Mouse (Mus musculus): ENCODE measurements around the gene Gm42372. TPM values are rescaled to one million over a fixed set of nuclear protein-coding genes. Genes with fewer than 3 reads are reported as not detected.

Gene Gm42372
- polyA plus RNA-seq, 1 experiment from 2014 or later, result 0.59 TPM

- Histone ChIP-seq H3K4me3 (ENCODE audit: low read depth, low read length) (no peak overlapping the region), H3K4me2 (replicated peaks; ENCODE audit: low read depth, low read length) (no peak overlapping the region), H3K9me3 (ENCODE audit: control insufficient read depth, low read depth, low read length) (no peaks in the 10 kb centered on the region), H3K27ac (ENCODE audit: low read length) (no peak overlapping the region), H3K27me3 (ENCODE audit: control insufficient read depth, insufficient read depth, low read length) (no peaks in the 10 kb centered on the region), H3K36me3 (ENCODE audit: control insufficient read depth, insufficient read depth, low read length) (peaks cover 84% of the 10 kb centered on the region), H3K9ac (replicated peaks; ENCODE audit: low read depth, low read length) (no peak overlapping the region), H3K4me1 (ENCODE audit: control insufficient read depth, insufficient read depth, low read length) (no peaks in the 10 kb centered on the region)
- ATAC-seq (ENCODE audit: insufficient number of reproducible peaks, insufficient read depth, low FRiP score, low read depth), result no peak
- WGBS, result 81% methylated on average over 4 of the region's 4 CpGs
Observed at GRCm38 (mm10) chr7:17007300-17007699, 24.4 kb downstream of the Gm42372 start.

- Histone ChIP-seq H3K9ac (replicated peaks; ENCODE audit: low read depth, low read length) (no peak overlapping the region), H3K27me3 (ENCODE audit: control insufficient read depth, insufficient read depth, low read length) (no peaks in the 10 kb centered on the region), H3K4me1 (ENCODE audit: control insufficient read depth, insufficient read depth, low read length) (no peaks in the 10 kb centered on the region), H3K36me3 (ENCODE audit: control insufficient read depth, insufficient read depth, low read length) (peaks cover 87% of the 10 kb centered on the region), H3K4me3 (ENCODE audit: low read depth, low read length) (no peak overlapping the region), H3K9me3 (ENCODE audit: control insufficient read depth, low read depth, low read length) (no peaks in the 10 kb centered on the region), H3K4me2 (replicated peaks; ENCODE audit: low read depth, low read length) (no peak overlapping the region), H3K27ac (ENCODE audit: low read length) (no peak overlapping the region)
- WGBS, result 88% methylated on average over 16 of the region's 16 CpGs
- no peak for ATAC-seq (ENCODE audit: insufficient number of reproducible peaks, insufficient read depth, low FRiP score, low read depth)
Observed at GRCm38 (mm10) chr7:17009326-17010009, 26.6 kb downstream of the Gm42372 start.

- H3K4me2 ChIP-seq (replicated peaks; ENCODE audit: low read depth, low read length), result no peak overlapping the region
- H3K4me3 ChIP-seq (ENCODE audit: low read depth, low read length), result no peak overlapping the region
- H3K9me3 ChIP-seq (ENCODE audit: control insufficient read depth, low read depth, low read length), result no peaks in the 10 kb centered on the region
- H3K27ac ChIP-seq (ENCODE audit: low read length), result no peak overlapping the region
- no peaks in the 10 kb centered on the region for H3K27me3 ChIP-seq (ENCODE audit: control insufficient read depth, insufficient read depth, low read length)
- WGBS, result 93% methylated on average over 5 of the region's 5 CpGs
- H3K4me1 ChIP-seq (ENCODE audit: control insufficient read depth, insufficient read depth, low read length), result no peaks in the 10 kb centered on the region
- no peak for ATAC-seq (ENCODE audit: insufficient number of reproducible peaks, insufficient read depth, low FRiP score, low read depth)
- H3K9ac ChIP-seq (replicated peaks; ENCODE audit: low read depth, low read length), result no peak overlapping the region
- H3K36me3 ChIP-seq (ENCODE audit: control insufficient read depth, insufficient read depth, low read length), result peaks cover 88% of the 10 kb centered on the region
Observed at GRCm38 (mm10) chr7:17010010-17010347, 27.1 kb downstream of the Gm42372 start.

GRCm38 (mm10) chr7:17011909-17012590 is 29.2 kb downstream of the Gm42372 start:
- no peak overlapping the region for H3K4me3 ChIP-seq (ENCODE audit: low read depth, low read length)
- no peaks in the 10 kb centered on the region for H3K9me3 ChIP-seq (ENCODE audit: control insufficient read depth, low read depth, low read length)
- peaks cover 77% of the 10 kb centered on the region for H3K36me3 ChIP-seq (ENCODE audit: control insufficient read depth, insufficient read depth, low read length)
- WGBS, result 95% methylated on average over 7 of the region's 7 CpGs
- H3K27me3 ChIP-seq (ENCODE audit: control insufficient read depth, insufficient read depth, low read length), result no peaks in the 10 kb centered on the region
- H3K4me2 ChIP-seq (replicated peaks; ENCODE audit: low read depth, low read length), result no peak overlapping the region
- H3K4me1 ChIP-seq (ENCODE audit: control insufficient read depth, insufficient read depth, low read length), result no peaks in the 10 kb centered on the region
- no peak overlapping the region for H3K9ac ChIP-seq (replicated peaks; ENCODE audit: low read depth, low read length)
- ATAC-seq (ENCODE audit: insufficient number of reproducible peaks, insufficient read depth, low FRiP score, low read depth), result no peak
- H3K27ac ChIP-seq (ENCODE audit: low read length), result no peak overlapping the region

- H3K9me3 ChIP-seq (ENCODE audit: control insufficient read depth, low read depth, low read length), result no peaks in the 10 kb centered on the region
- no peak overlapping the region for H3K4me3 ChIP-seq (ENCODE audit: low read depth, low read length)
- no peak overlapping the region for H3K4me2 ChIP-seq (replicated peaks; ENCODE audit: low read depth, low read length)
- 78% methylated on average over 6 of the region's 6 CpGs for WGBS
- peaks cover 58% of the 10 kb centered on the region for H3K36me3 ChIP-seq (ENCODE audit: control insufficient read depth, insufficient read depth, low read length)
- H3K9ac ChIP-seq (replicated peaks; ENCODE audit: low read depth, low read length), result no peak overlapping the region
- no peak overlapping the region for H3K27ac ChIP-seq (ENCODE audit: low read length)
- ATAC-seq (ENCODE audit: insufficient number of reproducible peaks, insufficient read depth, low FRiP score, low read depth), result no peak
- peaks cover 4% of the 10 kb centered on the region; the same call in 1 of the 2 replicates for H3K4me1 ChIP-seq (ENCODE audit: control insufficient read depth, insufficient read depth, low read length)
- H3K27me3 ChIP-seq (ENCODE audit: control insufficient read depth, insufficient read depth, low read length), result no peaks in the 10 kb centered on the region
Observed at GRCm38 (mm10) chr7:17015381-17015780, 32.5 kb downstream of the Gm42372 start.

- ATAC-seq (ENCODE audit: insufficient number of reproducible peaks, insufficient read depth, low FRiP score, low read depth), result peak; percentile 92
- no peak overlapping the region for H3K4me2 ChIP-seq (replicated peaks; ENCODE audit: low read depth, low read length)
- H3K9ac ChIP-seq (replicated peaks; ENCODE audit: low read depth, low read length), result no peak overlapping the region
- H3K27ac ChIP-seq (ENCODE audit: low read length), result peak overlapping the region; percentile 77; the same call in 1 of the 2 replicates
- H3K4me1 ChIP-seq (ENCODE audit: control insufficient read depth, insufficient read depth, low read length), result peaks cover 4% of the 10 kb centered on the region; the same call in 1 of the 2 replicates
- H3K36me3 ChIP-seq (ENCODE audit: control insufficient read depth, insufficient read depth, low read length), result peaks cover 58% of the 10 kb centered on the region
- no peak overlapping the region for H3K4me3 ChIP-seq (ENCODE audit: low read depth, low read length)
- 90% methylated on average over 1 of the region's 1 CpGs for WGBS
- no peaks in the 10 kb centered on the region for H3K27me3 ChIP-seq (ENCODE audit: control insufficient read depth, insufficient read depth, low read length)
- no peaks in the 10 kb centered on the region for H3K9me3 ChIP-seq (ENCODE audit: control insufficient read depth, low read depth, low read length)
Observed at GRCm38 (mm10) chr7:17017036-17017435, 34.1 kb downstream of the Gm42372 start.

GRCm38 (mm10) chr7:17017921-17018320 is 35.0 kb downstream of the Gm42372 start:
- WGBS, result 84% methylated on average over 2 of the region's 2 CpGs
- no peak overlapping the region for H3K4me2 ChIP-seq (replicated peaks; ENCODE audit: low read depth, low read length)
- H3K4me1 ChIP-seq (ENCODE audit: control insufficient read depth, insufficient read depth, low read length), result peaks cover 4% of the 10 kb centered on the region; the same call in 1 of the 2 replicates
- H3K27ac ChIP-seq (ENCODE audit: low read length), result peak overlapping the region; percentile 77; the same call in 1 of the 2 replicates
- no peaks in the 10 kb centered on the region for H3K27me3 ChIP-seq (ENCODE audit: control insufficient read depth, insufficient read depth, low read length)
- peaks cover 57% of the 10 kb centered on the region for H3K36me3 ChIP-seq (ENCODE audit: control insufficient read depth, insufficient read depth, low read length)
- no peaks in the 10 kb centered on the region for H3K9me3 ChIP-seq (ENCODE audit: control insufficient read depth, low read depth, low read length)
- no peak overlapping the region for H3K9ac ChIP-seq (replicated peaks; ENCODE audit: low read depth, low read length)
- no peak for ATAC-seq (ENCODE audit: insufficient number of reproducible peaks, insufficient read depth, low FRiP score, low read depth)
- no peak overlapping the region for H3K4me3 ChIP-seq (ENCODE audit: low read depth, low read length)

GRCm38 (mm10) chr7:17019426-17020166 is 36.7 kb downstream of the Gm42372 start:
- no peaks in the 10 kb centered on the region for H3K27me3 ChIP-seq (ENCODE audit: control insufficient read depth, insufficient read depth, low read length)
- H3K27ac ChIP-seq (ENCODE audit: low read length), result no peak overlapping the region
- no peak overlapping the region for H3K9ac ChIP-seq (replicated peaks; ENCODE audit: low read depth, low read length)
- H3K4me3 ChIP-seq (ENCODE audit: low read depth, low read length), result no peak overlapping the region
- H3K36me3 ChIP-seq (ENCODE audit: control insufficient read depth, insufficient read depth, low read length), result peaks cover 45% of the 10 kb centered on the region
- H3K9me3 ChIP-seq (ENCODE audit: control insufficient read depth, low read depth, low read length), result no peaks in the 10 kb centered on the region
- H3K4me2 ChIP-seq (replicated peaks; ENCODE audit: low read depth, low read length), result no peak overlapping the region
- peaks cover 4% of the 10 kb centered on the region; the same call in 1 of the 2 replicates for H3K4me1 ChIP-seq (ENCODE audit: control insufficient read depth, insufficient read depth, low read length)
- 84% methylated on average over 7 of the region's 7 CpGs for WGBS
- no peak for ATAC-seq (ENCODE audit: insufficient number of reproducible peaks, insufficient read depth, low FRiP score, low read depth)

All from stomach, embryonic 14.5 days (tissue).